Mouse (Mus musculus): ENCODE measurements around the gene Zc3h12a.

DNA sequence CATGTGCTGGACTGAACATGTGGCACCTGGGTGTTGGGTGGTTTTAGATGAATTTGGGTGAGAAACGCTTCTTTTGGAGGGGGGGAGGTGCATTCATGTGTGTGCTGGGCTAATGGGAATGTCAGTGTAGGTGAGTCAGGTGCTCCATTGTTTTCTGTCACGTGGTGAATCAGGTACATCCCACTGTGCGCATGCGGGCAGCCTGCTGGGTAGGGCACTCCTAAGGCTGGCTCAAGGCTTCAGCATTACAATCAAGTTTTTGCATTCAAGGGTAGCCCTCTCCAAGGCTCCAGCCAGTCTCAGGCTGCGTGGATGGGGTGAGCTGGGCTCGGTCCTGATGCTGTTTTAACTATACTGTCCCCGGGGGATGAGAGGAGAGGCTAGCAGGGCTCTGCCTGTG, 35.1 kb upstream of the Zc3h12a start:
- TF ChIP-seq CTCF (IDR thresholded peaks at IDR 0.05; ENCODE audit: low read depth) (no peak), EP300 (IDR thresholded peaks at IDR 0.05; ENCODE audit: low read depth) (no peak)

Measured in heart, postnatal 0 days (tissue).